Mouse (Mus musculus): Measurements from ENCODE around the gene Gm36864.
"Not testable (repeated sequence)": the region's sequence is repeated elsewhere in the genome, so short reads cannot be mapped to it uniquely, and the experiment has no call there.

DNA sequence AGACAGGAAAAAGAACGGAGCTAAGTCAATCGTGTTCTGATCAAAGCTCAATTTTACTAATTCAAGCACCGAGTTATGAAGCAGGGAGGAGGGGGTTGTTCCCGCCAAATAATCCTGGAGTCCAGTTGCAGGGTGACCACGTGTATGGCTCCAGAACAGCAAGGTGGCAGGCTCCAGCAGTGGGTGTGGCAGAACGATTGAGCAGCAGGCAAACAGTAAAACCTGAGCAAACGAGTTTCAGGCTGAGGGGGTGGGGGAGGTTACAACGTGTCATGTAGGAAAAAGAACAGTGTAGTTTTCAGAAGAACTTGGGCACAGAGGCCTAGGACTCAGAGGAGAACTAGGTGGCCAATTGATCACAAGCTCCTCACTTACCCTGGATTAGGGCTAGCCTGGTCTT lies 49.5 kb upstream of the Gm36864 start:
- not testable (repeated sequence) for TF ChIP-seq CTCF, EP300 (IDR thresholded peaks at IDR 0.05; ENCODE audit: low read depth)

All from heart, postnatal 0 days (tissue).